Mouse (Mus musculus) spleen, postnatal 0 days (tissue): ENCODE data around the gene Phf23. TPM values are rescaled to one million over a fixed set of nuclear protein-coding genes. Genes with fewer than 3 reads are reported as not detected.

ENCODE experiments used
- microRNA counts: library from miRNA; unstranded; fragments of <30 nt; microRNA quantifications from one replicate; lab custom pipeline; 2015
- polyA plus RNA-seq: library from polyadenylated mRNA; unstranded; fragments of >200 nt; fragmentation: Nextera tagmentation; extraction: Ambion mirVana; gene quantifications from 2 replicates; pipeline ENCODE4 v1.2.1, GENCODE M21; 2015

Gene Phf23
- 26.6 and 35.9 TPM in 2 replicates for polyA plus RNA-seq

DNA sequence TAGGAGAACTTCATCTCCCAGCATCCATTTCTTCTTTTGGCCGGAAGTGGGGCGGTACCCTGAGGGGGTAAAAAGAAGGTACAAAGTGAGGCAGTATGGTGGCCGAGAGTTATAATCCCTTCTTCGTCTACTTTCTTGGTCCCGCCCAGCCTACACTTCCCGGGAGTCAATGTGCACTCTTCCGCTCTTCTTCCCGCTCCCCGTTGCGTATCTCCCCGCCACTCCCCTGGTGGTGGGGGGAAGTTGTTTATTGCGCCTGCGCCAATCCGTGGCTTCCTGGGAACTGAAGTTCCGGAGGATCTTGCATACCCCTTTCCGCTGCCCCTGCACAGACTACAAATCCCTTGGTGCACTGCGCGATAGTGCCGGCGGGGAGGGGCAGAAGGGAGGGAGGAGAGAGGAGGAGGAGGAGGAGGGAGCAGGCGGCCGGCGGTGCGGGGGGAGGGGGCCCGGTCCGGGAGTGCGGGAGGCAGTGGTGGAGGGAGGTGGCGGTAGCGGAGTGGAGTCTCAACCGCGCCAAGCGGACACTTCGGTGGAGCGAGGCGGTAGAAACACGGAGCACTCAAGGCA, at the start of gene Phf23:
Gene Phf23 (plus strand): TSS at position 387 of the 570 bp plus-strand sequence.

DNA sequence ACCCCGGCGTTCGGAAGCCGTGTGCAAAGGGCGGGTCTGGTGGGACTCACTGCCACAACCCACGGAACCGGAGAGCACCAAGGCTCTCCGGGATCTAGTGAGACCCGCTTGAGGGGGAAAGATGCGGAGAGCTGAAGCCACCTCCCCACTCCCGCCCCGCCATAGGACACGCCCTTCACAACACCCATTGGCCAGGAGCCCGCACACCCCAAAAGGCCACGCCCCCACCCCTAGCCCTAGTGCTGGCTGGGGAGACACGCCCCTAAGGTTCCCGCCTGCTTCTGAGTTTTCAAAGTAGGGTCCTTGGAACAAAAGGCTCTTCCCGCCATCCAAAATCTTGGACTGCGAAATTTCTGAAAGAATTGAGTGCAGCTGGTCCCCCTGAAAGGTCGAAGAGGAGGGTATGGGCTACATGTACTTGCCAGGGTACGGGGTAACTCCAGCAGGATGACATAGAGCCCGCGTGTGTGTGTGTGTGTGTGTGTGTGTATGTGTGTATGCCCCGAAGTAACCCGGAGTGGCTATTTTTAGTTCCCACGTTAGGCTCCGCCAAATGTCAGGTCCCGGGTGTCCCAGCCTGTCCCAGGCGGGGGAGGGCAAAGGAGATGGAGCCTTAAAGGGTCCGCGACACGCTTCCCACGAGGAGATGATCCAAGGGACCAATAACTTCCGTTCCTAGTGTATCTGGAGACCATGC, 47.4 kb upstream of the Phf23 start, which contains the start of gene Slc2a4:
Gene Slc2a4 (minus strand): TSS at position 123 of the 697 bp plus-strand sequence.

DNA sequence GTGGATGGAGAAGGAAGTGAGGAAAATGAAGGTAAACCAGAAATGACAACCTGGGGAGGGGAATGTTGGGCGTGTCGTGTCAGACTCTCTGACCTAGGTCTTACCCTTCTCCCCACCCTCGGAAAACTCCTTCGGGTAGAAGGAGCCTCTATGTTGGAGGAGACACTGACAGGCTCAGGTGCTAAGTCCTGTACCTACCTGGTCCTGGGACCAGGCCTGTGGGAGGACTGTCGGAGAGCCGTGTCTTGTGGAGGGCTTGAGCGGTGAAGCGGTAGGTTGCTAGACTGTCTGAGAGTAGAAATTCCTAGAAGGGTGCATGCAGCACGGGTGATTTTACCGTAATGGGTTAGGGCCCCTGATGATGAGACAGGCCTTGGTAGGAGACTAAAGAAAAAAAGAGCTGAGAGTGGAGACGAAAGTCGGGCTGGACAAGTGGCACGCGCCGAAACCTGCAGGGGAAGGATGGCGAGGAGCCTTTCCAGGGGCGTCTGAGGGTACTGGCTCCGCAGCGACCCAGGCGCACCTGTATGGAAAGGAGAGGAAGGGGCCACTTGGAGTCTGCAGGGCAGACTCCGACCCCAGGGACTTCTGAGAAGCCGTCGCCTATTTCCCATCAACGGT, 30.8 kb upstream of the Phf23 start, which contains the start of gene Cldn7:
Gene Cldn7 (plus strand): TSS at position 130 of the 621 bp plus-strand sequence.

DNA sequence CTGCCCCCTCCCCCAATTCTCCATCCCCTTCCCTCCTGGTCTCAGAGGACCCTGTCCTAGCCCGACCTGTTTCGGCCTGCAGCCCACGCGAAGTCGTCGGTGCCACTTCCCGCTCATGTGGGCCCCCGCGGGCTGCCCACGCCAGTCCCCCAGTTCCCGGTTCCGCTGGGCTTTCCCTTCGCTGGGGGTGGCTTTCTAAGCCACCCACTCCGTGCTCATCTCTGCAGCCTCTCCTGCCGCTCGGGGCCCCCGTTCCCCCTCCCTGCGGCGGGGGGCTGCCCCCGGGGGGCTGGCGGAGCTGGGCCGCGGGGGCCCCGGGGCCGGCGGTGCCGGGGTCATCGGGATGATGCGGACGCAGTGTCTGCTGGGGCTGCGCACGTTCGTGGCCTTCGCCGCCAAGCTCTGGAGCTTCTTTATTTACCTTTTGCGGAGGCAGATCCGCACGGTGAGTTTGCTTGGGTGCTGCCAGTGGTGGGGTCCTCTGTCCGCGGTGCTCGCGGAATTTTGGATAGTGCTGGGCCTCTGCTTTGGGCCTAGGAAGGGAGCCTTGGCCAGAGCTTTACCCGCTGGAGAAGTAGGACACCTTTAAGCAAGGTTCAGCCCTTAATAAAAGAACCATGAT, 14.3 kb upstream of the Phf23 start, which contains the start of gene Ctdnep1:
Gene Ctdnep1 (plus strand): TSS at position 16 of the 622 bp plus-strand sequence.

DNA sequence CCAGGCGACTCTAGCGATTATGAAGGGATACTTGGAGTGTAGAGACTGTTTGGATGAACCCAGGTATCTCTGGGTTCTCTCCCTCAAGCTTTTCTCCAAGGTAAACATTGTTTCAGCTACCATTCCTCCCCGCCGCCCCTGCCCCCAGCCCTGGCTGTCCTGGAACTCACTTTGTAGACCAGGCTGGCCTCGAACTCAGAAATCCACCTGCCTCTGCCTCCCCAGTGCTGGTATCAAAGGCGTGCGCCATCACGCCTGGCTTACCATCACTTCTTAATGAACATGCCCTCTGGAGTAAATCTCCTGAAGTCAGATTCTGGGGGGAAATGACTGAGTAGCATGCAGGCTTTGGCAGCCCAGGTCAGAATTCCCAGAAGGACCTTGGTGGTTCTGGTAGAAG, 13.4 kb upstream of the Phf23 start, which contains the start of gene Elp5:
Gene Elp5 (minus strand): TSS at position 293 of the 400 bp plus-strand sequence.

DNA sequence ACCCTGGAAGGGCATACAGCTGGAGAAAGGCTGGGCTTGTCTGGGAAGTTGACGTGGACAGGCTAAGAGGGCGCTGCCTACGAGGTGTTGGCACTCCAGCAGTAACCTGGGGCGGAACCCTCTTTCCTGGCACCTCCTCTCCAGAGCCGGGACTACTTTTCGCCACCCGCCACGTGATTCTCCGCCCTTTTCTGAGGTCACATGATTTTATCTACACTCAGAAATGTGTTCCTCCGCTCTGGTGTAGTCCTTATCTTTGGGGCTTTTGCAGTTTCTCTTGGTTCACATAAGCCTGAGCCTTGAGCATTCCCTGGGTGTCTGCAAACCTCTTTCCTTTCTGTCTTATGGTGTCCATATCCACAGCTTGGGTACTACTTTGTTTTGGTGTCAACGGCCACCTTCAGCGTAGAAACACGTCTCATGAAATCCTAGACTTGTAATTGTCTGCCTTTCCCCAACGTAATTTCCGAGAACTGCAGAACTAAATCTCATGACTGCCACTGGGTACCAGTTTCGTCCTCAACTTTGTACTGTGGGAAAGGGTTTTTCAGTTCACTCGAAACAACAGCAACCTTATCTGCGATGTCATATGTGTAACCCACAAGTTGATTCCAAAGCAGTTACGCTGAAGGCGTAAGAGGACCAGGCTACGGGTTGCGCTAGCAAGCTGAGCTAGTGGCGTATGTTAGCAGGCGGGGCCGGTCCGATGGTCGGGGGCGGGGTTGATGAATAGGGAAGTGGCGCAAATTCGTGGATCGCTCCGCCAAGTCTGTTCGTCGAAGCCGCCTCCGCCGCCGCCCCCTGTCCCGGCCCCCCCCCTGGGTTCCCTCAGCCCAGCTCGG, 4.5 kb upstream of the Phf23 start, which contains the start of gene Gabarap:
Gene Gabarap (plus strand): TSS at position 294 of the 842 bp plus-strand sequence.

DNA sequence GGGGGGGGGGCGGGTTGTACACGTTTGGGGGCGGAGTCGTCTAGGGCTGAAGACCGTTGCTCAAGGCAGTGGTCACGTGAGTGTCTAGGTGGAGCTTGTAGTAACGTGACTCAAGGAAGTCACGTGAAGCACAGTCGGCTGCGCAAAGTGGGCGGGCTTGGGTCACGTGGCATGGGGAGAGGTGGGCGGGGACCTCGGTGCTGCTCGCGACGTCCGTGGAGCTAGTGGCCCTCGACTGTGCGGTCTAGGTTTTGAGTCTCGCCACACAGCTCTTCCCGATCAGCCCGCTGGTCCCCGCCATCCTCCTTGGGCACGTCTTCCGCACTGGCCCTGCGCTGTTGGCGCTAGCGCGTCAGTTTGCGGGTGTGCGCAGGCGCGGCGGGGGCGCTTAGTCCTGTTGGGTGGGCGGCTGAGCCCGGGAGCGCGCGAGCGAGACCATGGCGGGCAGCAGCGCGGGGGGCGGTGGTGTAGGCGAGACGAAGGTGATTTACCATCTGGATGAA, 4.9 kb downstream of the Phf23 start, which contains the start of gene Dvl2:
Gene Dvl2 (plus strand): TSS at position 200 of the 503 bp plus-strand sequence.

DNA sequence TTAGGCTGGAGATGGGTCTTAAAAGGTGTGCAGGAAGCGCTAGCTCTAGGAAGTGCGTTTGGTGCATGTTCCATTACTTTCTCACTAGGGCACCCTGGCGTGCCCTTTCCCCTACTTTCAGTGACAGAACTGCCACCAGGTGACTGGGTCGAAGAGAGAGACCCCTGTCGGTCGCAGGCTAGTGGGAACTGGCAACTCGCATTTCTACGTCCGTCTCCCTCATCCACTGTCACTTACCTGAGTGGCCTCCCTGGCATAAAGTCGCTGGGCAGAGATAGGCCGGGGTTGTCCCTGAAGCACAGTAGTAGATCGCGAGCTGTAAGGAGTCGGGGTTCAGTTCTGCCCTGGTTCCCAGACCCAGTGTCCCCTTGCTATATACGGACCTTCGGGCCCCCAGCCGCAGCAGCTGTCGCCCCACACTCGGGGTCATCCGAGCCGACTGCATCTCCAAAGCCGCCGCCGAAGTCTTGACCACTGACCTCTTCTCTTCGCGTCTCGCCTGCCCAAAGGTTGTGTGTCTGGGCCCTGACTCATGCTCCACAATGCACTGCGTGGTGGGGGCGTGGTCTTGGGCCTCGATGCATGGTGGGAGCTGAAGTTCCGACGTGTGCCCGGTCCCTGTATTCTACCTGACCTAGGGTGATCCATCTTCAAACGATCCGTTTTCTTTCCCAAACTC, 19.4 kb downstream of the Phf23 start, which contains the start of gene Acadvl:
Gene Acadvl (minus strand): TSS at position 532 of the 679 bp plus-strand sequence.

DNA sequence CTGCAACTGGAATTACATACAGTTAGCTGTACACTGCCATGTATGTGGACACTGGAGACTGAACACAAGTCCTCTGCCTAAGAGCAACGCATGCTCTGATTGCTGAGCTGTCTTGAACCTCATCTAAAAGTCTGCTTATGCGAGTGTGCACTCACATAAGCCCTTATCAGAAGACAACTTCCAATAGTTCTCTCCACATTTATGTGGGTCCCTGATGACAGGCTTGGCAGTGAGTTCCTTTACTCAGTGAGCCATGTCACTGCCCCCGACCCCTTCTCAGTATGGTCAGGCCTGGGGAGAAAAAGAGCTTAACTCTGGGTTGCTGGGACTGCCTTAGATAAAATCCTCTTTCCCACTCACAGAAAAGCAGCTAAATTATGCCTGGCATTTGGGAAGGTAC, 21.1 kb downstream of the Phf23 start, which contains the start of gene Dlg4:
Gene Dlg4 (plus strand): TSS at position 274 of the 400 bp plus-strand sequence.

MicroRNA genes within 50 kb of the gene (microRNA counts, 519-probe panel; counts per million panel counts)
- 88.3 counts per million for microRNA mmu-miR-324-3p (lab: Ali Mortazavi, UCI)
- microRNA mmu-miR-324-5p (lab: Ali Mortazavi, UCI): 2,295 counts per million, percentile 2 among the panel's probes with 10 or more counts

Other genes starting within 250 kb of the Phf23 start
- gene Polr2a, start 237.1 kb upstream of the Phf23 start, polyA plus RNA-seq: 15.2 and 15.8 TPM in 2 replicates
- gene Slc35g3, start 233.8 kb upstream of the Phf23 start, polyA plus RNA-seq: 0.07 and 0.08 TPM in 2 replicates
- 1.3 and 1.9 TPM in 2 replicates for gene Zbtb4, start 229.9 kb upstream of the Phf23 start, polyA plus RNA-seq
- gene Chrnb1, start 199.8 kb upstream of the Phf23 start, polyA plus RNA-seq: 0.99 and 1.5 TPM in 2 replicates
- 0.33 and 0.36 TPM in 2 replicates for gene Fgf11, start 193.9 kb upstream of the Phf23 start, polyA plus RNA-seq
- gene Tmem102, start 190.2 kb upstream of the Phf23 start, polyA plus RNA-seq: 0.30 and 0.68 TPM in 2 replicates
- not detected in 2 replicates for gene Gm39566, start 180.5 kb upstream of the Phf23 start, polyA plus RNA-seq
- not detected in 2 replicates for gene Spem2, start 177.3 kb upstream of the Phf23 start, polyA plus RNA-seq
- 0.12 TPM in 1 of 2 replicates, not detected in the other for gene Spem1, start 173.6 kb upstream of the Phf23 start, polyA plus RNA-seq
- 2.6 and 3.1 TPM in 2 replicates for gene Nlgn2, start 158.0 kb upstream of the Phf23 start, polyA plus RNA-seq
- 337 and 343 TPM in 2 replicates for gene Tmem256, start 157.3 kb upstream of the Phf23 start, polyA plus RNA-seq
- 45.7 and 56.8 TPM in 2 replicates for gene Plscr3, start 149.4 kb upstream of the Phf23 start, polyA plus RNA-seq
- gene Tnk1, start 137.0 kb upstream of the Phf23 start, polyA plus RNA-seq: 0.56 and 0.91 TPM in 2 replicates
- not detected in 2 replicates for gene Tmem95, start 117.8 kb upstream of the Phf23 start, polyA plus RNA-seq
- gene Kctd11, start 114.4 kb upstream of the Phf23 start, polyA plus RNA-seq: 2.3 and 3.1 TPM in 2 replicates
- 15.3 and 21.3 TPM in 2 replicates for gene Acap1, start 100.2 kb upstream of the Phf23 start, polyA plus RNA-seq
- 2.2 and 2.6 TPM in 2 replicates for gene 2810408A11Rik, start 94.8 kb upstream of the Phf23 start, polyA plus RNA-seq
- gene Neurl4, start 94.7 kb upstream of the Phf23 start, polyA plus RNA-seq: 3.2 and 3.4 TPM in 2 replicates
- gene Gps2, start 81.9 kb upstream of the Phf23 start, polyA plus RNA-seq: 104 and 116 TPM in 2 replicates
- gene Eif5a, start 73.8 kb upstream of the Phf23 start, polyA plus RNA-seq: 1,453 and 1,558 TPM in 2 replicates
- 0.12 and 0.53 TPM in 2 replicates for gene Ybx2, start 60.0 kb upstream of the Phf23 start, polyA plus RNA-seq
- gene Slc2a4, start 47.6 kb upstream of the Phf23 start, polyA plus RNA-seq: 19.1 and 22.0 TPM in 2 replicates
- gene Cldn7, start 31.0 kb upstream of the Phf23 start, polyA plus RNA-seq: 0.98 and 1.6 TPM in 2 replicates
- 20.7 and 22.4 TPM in 2 replicates for gene Ctdnep1, start 14.6 kb upstream of the Phf23 start, polyA plus RNA-seq
- gene Elp5, start 13.3 kb upstream of the Phf23 start, polyA plus RNA-seq: 69.4 and 73.0 TPM in 2 replicates
- gene Gabarap, start 4.6 kb upstream of the Phf23 start, polyA plus RNA-seq: 318 and 353 TPM in 2 replicates
- gene Dvl2, start 4.8 kb downstream of the Phf23 start, polyA plus RNA-seq: 6.9 and 10.2 TPM in 2 replicates
- gene Acadvl, start 19.6 kb downstream of the Phf23 start, polyA plus RNA-seq: 58.3 and 59.1 TPM in 2 replicates
- 1.5 and 3.1 TPM in 2 replicates for gene Dlg4, start 21.2 kb downstream of the Phf23 start, polyA plus RNA-seq
- gene Asgr1, start 58.3 kb downstream of the Phf23 start, polyA plus RNA-seq: 0.10 and 0.16 TPM in 2 replicates
- gene Asgr2, start 96.9 kb downstream of the Phf23 start, polyA plus RNA-seq: 0.12 TPM in 1 of 2 replicates, not detected in the other
- gene Mgl2, start 134.6 kb downstream of the Phf23 start, polyA plus RNA-seq: 2.3 and 3.5 TPM in 2 replicates
- gene Clec10a, start 160.4 kb downstream of the Phf23 start, polyA plus RNA-seq: 2.9 and 5.5 TPM in 2 replicates
- gene Slc16a11, start 217.0 kb downstream of the Phf23 start, polyA plus RNA-seq: 0.28 and 0.64 TPM in 2 replicates
- gene Slc16a13, start 225.3 kb downstream of the Phf23 start, polyA plus RNA-seq: 3.0 and 3.3 TPM in 2 replicates
- gene Bcl6b, start 234.0 kb downstream of the Phf23 start, polyA plus RNA-seq: 5.9 and 8.2 TPM in 2 replicates
- gene 0610010K14Rik, start 242.1 kb downstream of the Phf23 start, polyA plus RNA-seq: 107 and 113 TPM in 2 replicates
- 6.9 and 7.8 TPM in 2 replicates for gene Gm21988, start 244.1 kb downstream of the Phf23 start, polyA plus RNA-seq
- gene Rnasek, start 244.1 kb downstream of the Phf23 start, polyA plus RNA-seq: 211 and 216 TPM in 2 replicates